Comparison of ENCODE assay signal across 8 mouse cellular contexts in genomic region chr13:107888231-107888555, GRCm38 (mm10).
DNase-seq lines count a peak whose midpoint lies in the region; ATAC-seq and TF ChIP-seq lines count a peak whose summit lies in the region.

No protein-coding gene starts in this region.

- H3K4me1 ChIP-seq in forebrain, embryonic 15.5 days, result peaks cover 41% of the 10 kb centered on the region
- H3K4me1 ChIP-seq in liver, embryonic 14.5 days (replicated peaks; ENCODE audit: control insufficient read depth in 2 of 2, insufficient read depth in 2 of 2, low read length in 1 of 2), result peaks cover 0 to 4% of the 10 kb centered on the region in 2 experiments; a peak in 1 of 4 replicates

- DNase-seq in cerebellum, adult 8-10 months, result peak; percentile 6
- no peak for DNase-seq in cerebellum, postnatal 4 days (ENCODE audit: low spot score in 2 of 2)
- peak; percentile 49 for DNase-seq in 3T3-L1 (ENCODE audit: low read depth, low spot score)
- DNase-seq in liver, embryonic 14.5 days (ENCODE audit: low read depth in 3 of 3, low spot score in 3 of 3), result no peak
- DNase-seq in cerebellum, postnatal 25 days, result no peak
- no peak for DNase-seq in right cerebral cortex, postnatal 4 days

- H3K27me3 ChIP-seq in forebrain, embryonic 15.5 days, result no peaks in the 10 kb centered on the region
- H3K27me3 ChIP-seq in liver, embryonic 14.5 days (ENCODE audit: control insufficient read depth, insufficient read depth, low read length), result peaks cover 71% of the 10 kb centered on the region

- no peaks in the 10 kb centered on the region for H3K9me3 ChIP-seq in forebrain, embryonic 15.5 days
- H3K9me3 ChIP-seq in liver, embryonic 14.5 days (ENCODE audit: control insufficient read depth, low read length), result no peaks in the 10 kb centered on the region

- H3K4me3 ChIP-seq in forebrain, embryonic 15.5 days, result peak overlapping the region; percentile 98
- peak overlapping the region; percentile 34 to 54 for H3K4me3 ChIP-seq in liver, embryonic 14.5 days (ENCODE audit: insufficient read depth in 1 of 2, low read depth in 2 of 2, low read length in 2 of 2)

- H3K27ac ChIP-seq in forebrain, embryonic 15.5 days (replicated peaks), result peak overlapping the region; percentile 99
- no peak overlapping the region for H3K27ac ChIP-seq in liver, embryonic 14.5 days

- peak overlapping the region; percentile 87 for H3K9ac ChIP-seq in forebrain, embryonic 15.5 days (replicated peaks)
- peak overlapping the region; percentile 23; the same call in 1 of the 2 replicates for H3K9ac ChIP-seq in liver, embryonic 14.5 days (replicated peaks)

- H3K36me3 ChIP-seq in forebrain, embryonic 15.5 days, result no peaks in the 10 kb centered on the region
- H3K36me3 ChIP-seq in liver, embryonic 14.5 days (replicated peaks; ENCODE audit: control insufficient read depth, insufficient read depth, low read depth), result no peaks in the 10 kb centered on the region

- peak overlapping the region; percentile 61 for H3K4me2 ChIP-seq in forebrain, embryonic 15.5 days (replicated peaks)
- H3K4me2 ChIP-seq in liver, embryonic 14.5 days (ENCODE audit: low read depth), result peak overlapping the region; percentile 73

- TF ChIP-seq EP300 in liver, embryonic 14.5 days (IDR thresholded peaks at IDR 0.05; ENCODE audit: low read depth), result no peak

- WGBS in forebrain, embryonic 15.5 days, result under 1% methylated on average over 9 of the region's 9 CpGs
- 2% methylated on average over 9 of the region's 9 CpGs for WGBS in liver, embryonic 14.5 days (ENCODE audit: insufficient replicate concordance)

- TF ChIP-seq CTCF in liver, embryonic 14.5 days (IDR thresholded peaks at IDR 0.05; ENCODE audit: low read depth), result no peak

- ATAC-seq in forebrain, embryonic 15.5 days (replicated peaks), result no peak
- no peak for ATAC-seq in liver, embryonic 14.5 days (ENCODE audit: insufficient read depth)
- ATAC-seq in megakaryocyte progenitor cell, adult 5-6 weeks (replicated peaks; ENCODE audit: poor library complexity), result no peak

Comparison
In these comparisons a context has a peak if more than half of its experiments do, and no peak if none do; other contexts are left out.
1. DNase-seq: peak in cerebellum, adult 8-10 months (single experiment) and 3T3-L1 (single experiment); none in cerebellum, postnatal 4 days (0 of 2), liver, embryonic 14.5 days (0 of 3), cerebellum, postnatal 25 days (0 of 2) and right cerebral cortex, postnatal 4 days (single experiment).